Mouse (Mus musculus) heart, postnatal 0 days (tissue): Measurements from ENCODE around the gene Dus4l. TPM values are rescaled to one million over a fixed set of nuclear protein-coding genes. Genes with fewer than 3 reads are reported as not detected.

Source experiments
- ATAC-seq: fragments of 200-750 bp; cut with Nextera tagmentation; 2 replicates; pipeline ENCODE4 v1.8.0; 2017; ENCODE audit warnings: low read depth, moderate number of reproducible peaks, moderate library complexity; ENCODE audit not compliant: insufficient read depth
- DNase-seq: peaks from one replicate; pipeline ENCODE4 v3.0.0-alpha.2; 2016; ENCODE audit warnings: low spot score
- H3K27ac ChIP-seq: fragments of 300-500 bp; sonication (generic); 2 replicates; pipeline ENCODE4 v1.5.1; 2014; ENCODE audit warnings: low read depth, mild to moderate bottlenecking
- H3K27me3 ChIP-seq: fragments of 300-500 bp; sonication (generic); 2 replicates; pipeline ENCODE4 v1.6.1; 2014; ENCODE audit warnings: low read length, mixed read lengths; ENCODE audit not compliant: control insufficient read depth, insufficient read depth
- H3K36me3 ChIP-seq: fragments of 300-500 bp; sonication (generic); replicated peaks from 2 replicates; pipeline ENCODE4 v1.6.1; 2014; ENCODE audit warnings: low read length, mixed read lengths; ENCODE audit not compliant: control insufficient read depth, insufficient read depth
- H3K4me1 ChIP-seq: fragments of 300-500 bp; sonication (generic); 2 replicates; pipeline ENCODE4 v1.6.1; 2014; ENCODE audit warnings: antibody characterized with exemption; ENCODE audit not compliant: control insufficient read depth, insufficient read depth
- H3K4me2 ChIP-seq: fragments of 300-500 bp; sonication (generic); 2 replicates; pipeline ENCODE4 v1.6.1; 2014; ENCODE audit warnings: low read depth, mild to moderate bottlenecking, low read length, moderate library complexity
- H3K4me3 ChIP-seq: fragments of 300-500 bp; sonication (generic); 2 replicates; pipeline ENCODE4 v1.5.1; 2014; ENCODE audit warnings: low read depth, low read length
- H3K9ac ChIP-seq: fragments of 300-500 bp; sonication (generic); replicated peaks from 2 replicates; pipeline ENCODE4 v1.6.1; 2014; ENCODE audit warnings: low read depth, low read length, mixed read lengths
- H3K9me3 ChIP-seq: fragments of 300-500 bp; sonication (generic); replicated peaks from 2 replicates; pipeline ENCODE4 v1.6.1; 2016; ENCODE audit warnings: low read length; ENCODE audit not compliant: control insufficient read depth
- CTCF ChIP-seq: IDR thresholded peaks from 2 replicates; pipeline ENCODE4 v1.5.1; 2016; ENCODE audit warnings: antibody characterized with exemption, control low read depth, low read depth
- EP300 ChIP-seq: IDR thresholded peaks from 2 replicates; pipeline ENCODE4 v1.6.1; 2016; ENCODE audit warnings: antibody characterized with exemption, low read depth
- WGBS: fragments of 180-500 bp; shearing (Covaris S2); extraction: QIAGEN DNeasy Blood & Tissue Kit; methylation state at CpG from one replicate; pipeline ENCODE4 v1.1.7; 2014; 5-methylcytosine and 5-hydroxymethylcytosine counted together
- polyA plus RNA-seq: library from polyadenylated mRNA; unstranded; fragments of >200 nt; fragmentation: Nextera tagmentation; extraction: Ambion mirVana; gene quantifications from 2 replicates; pipeline ENCODE4 v1.2.1, GENCODE M21; 2015
- total RNA-seq: library from RNA; depleted of rRNA; stranded (reverse); fragments of >200 nt; gene quantifications from 2 replicates; pipeline ENCODE4 v1.2.3, GENCODE M21; 2014; ENCODE audit warnings: low replicate concordance

The Dus4l gene
- total and polyA plus RNA-seq, 2 experiments from 2014 or later = 3.2 to 7.7 TPM

DNA sequence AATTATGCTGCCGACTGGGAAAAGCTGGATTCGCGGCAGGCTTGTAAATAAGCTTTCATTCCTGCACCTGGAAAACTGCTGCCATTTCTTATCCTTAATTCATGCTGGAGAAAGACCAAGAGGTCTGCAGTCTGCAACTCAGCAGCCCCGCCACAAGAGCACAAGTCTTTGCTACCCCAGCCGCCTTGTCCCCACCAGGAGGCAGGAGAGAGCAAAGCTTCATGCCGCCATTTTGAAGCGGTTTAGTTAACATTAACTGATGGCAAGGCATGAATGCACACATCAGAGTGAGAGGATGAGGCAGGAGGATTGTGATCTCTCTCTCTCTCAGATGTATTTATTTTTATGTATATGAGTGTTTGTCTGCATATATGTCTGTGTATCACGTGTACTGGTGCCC, 34.5 kb downstream of the Dus4l start:
- 85% methylated on average over 8 of the region's 8 CpGs for WGBS

DNA sequence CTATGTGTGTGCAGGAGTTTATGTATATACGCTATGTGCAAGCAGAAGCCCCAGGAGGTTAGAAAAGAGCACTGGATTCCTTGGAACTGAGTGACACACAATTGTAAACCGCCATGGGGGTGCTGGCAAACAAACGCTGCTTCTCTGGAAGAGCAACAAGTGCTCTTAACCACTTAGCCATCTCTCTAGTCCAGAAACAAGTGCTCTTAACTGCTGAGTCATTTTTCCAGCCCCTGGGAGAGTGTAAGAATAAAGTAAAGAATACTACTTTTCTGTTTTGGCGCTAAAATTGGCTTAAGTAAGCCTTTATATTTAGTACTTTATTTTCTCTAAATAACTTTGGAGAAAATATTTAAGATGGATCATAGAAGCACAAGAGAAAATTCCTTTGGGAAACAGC, 41.3 kb downstream of the Dus4l start:
- 0 out of 2 replicates have a peak, but pooled peaks cover 4% of the 10 kb centered on the region for H3K9me3 ChIP-seq

More for the DNA sequence above, 34.5 kb downstream of the Dus4l start:
- Histone ChIP-seq H3K27ac (no peak overlapping the region), H3K9ac (no peak overlapping the region), H3K36me3 (peaks cover 20% of the 10 kb centered on the region; the same call in 1 of the 2 replicates), H3K27me3 (no peaks in the 10 kb centered on the region), H3K4me2 (no peak overlapping the region), H3K4me3 (no peak overlapping the region), H3K4me1 (peaks cover 3% of the 10 kb centered on the region; the same call in 1 of the 2 replicates), H3K9me3 (0 out of 2 replicates have a peak, but pooled peaks cover 4% of the 10 kb centered on the region)
- no peak for TF ChIP-seq CTCF
- DNase-seq (no peak), ATAC-seq (no peak)

DNA sequence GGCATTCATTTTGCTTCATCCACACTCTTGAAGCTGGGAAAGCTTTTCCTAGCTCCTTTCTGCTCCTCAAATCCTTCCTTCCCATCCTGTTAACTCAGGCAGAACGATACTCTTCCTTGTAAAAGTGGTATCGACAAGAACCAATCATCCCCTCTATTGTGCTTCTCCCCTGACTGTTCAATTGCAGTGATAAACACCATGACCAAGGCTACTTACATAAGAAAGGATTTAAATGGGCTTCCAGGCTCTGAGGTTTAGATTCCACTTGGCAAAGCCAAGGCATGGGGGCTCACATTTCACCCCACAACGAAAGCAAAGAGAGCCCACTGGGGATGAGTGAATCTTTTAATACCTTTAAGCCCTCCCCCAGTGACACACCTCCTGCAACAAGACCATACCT, 46.5 kb downstream of the Dus4l start:
- no peak overlapping the region for H3K4me2 ChIP-seq
- no peak overlapping the region for H3K9ac ChIP-seq
- H3K36me3 ChIP-seq = peaks cover 7% of the 10 kb centered on the region; the same call in 1 of the 2 replicates
- H3K27ac ChIP-seq = no peak overlapping the region
- TF ChIP-seq CTCF (no peak), EP300 (no peak)
- DNase-seq (no peak), ATAC-seq (no peak)
- H3K4me1 ChIP-seq = no peaks in the 10 kb centered on the region
- no peaks in the 10 kb centered on the region for H3K9me3 ChIP-seq
- no peaks in the 10 kb centered on the region for H3K27me3 ChIP-seq
- 49% methylated on average over 3 of the region's 3 CpGs for WGBS
- H3K4me3 ChIP-seq = no peak overlapping the region

More for the DNA sequence above, 41.3 kb downstream of the Dus4l start:
- no peak for TF ChIP-seq CTCF
- no peak for TF ChIP-seq EP300
- 71% methylated on average over 4 of the region's 4 CpGs for WGBS
- peaks cover 3% of the 10 kb centered on the region; the same call in 1 of the 2 replicates for H3K4me1 ChIP-seq
- no peak for DNase-seq
- H3K4me2 ChIP-seq = no peak overlapping the region
- ATAC-seq = no peak
- no peak overlapping the region for H3K4me3 ChIP-seq
- H3K9ac ChIP-seq = no peak overlapping the region
- H3K27me3 ChIP-seq = no peaks in the 10 kb centered on the region
- H3K36me3 ChIP-seq = peaks cover 12% of the 10 kb centered on the region; the same call in 1 of the 2 replicates
- no peak overlapping the region for H3K27ac ChIP-seq

DNA sequence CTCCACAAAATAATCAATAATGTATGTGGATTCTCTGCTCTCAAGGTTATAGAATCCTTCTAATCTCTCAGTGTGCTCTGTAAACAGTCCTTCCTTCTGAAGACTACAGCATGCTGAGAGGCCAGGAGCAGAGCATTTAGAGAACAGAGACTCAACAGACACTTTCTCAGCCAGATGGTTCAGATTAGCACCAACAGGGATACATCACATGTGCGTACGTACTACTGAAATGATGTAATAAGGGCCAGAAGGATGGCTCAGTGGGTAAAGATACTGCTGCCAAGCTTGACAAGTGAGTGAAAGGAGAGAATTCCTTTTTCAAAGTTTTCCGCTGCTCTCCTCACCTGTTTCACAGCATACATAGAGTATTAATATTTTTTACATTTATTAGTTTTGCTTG, 49.7 kb downstream of the Dus4l start:
- Histone ChIP-seq H3K4me2 (no peak overlapping the region), H3K4me3 (no peak overlapping the region), H3K4me1 (no peaks in the 10 kb centered on the region), H3K27me3 (no peaks in the 10 kb centered on the region), H3K9ac (no peak overlapping the region), H3K36me3 (peaks cover 3% of the 10 kb centered on the region; the same call in 1 of the 2 replicates), H3K27ac (no peak overlapping the region), H3K9me3 (no peaks in the 10 kb centered on the region)
- TF ChIP-seq EP300 (no peak), CTCF (no peak)
- DNase-seq (no peak), ATAC-seq (no peak)
- 87% methylated on average over 3 of the region's 3 CpGs for WGBS

GRCm38 (mm10) chr12:31603586-31603985, 51.0 kb downstream of the Dus4l start:
- Histone ChIP-seq H3K9me3 (no peaks in the 10 kb centered on the region), H3K27me3 (no peaks in the 10 kb centered on the region), H3K4me3 (no peak overlapping the region), H3K4me1 (no peaks in the 10 kb centered on the region), H3K4me2 (no peak overlapping the region), H3K27ac (no peak overlapping the region), H3K9ac (no peak overlapping the region), H3K36me3 (peaks cover 8% of the 10 kb centered on the region; the same call in 1 of the 2 replicates)
- TF ChIP-seq EP300 (no peak), CTCF (no peak)
- no peak for DNase-seq
- WGBS = 41% methylated on average over 6 of the region's 6 CpGs
- ATAC-seq = no peak

DNA sequence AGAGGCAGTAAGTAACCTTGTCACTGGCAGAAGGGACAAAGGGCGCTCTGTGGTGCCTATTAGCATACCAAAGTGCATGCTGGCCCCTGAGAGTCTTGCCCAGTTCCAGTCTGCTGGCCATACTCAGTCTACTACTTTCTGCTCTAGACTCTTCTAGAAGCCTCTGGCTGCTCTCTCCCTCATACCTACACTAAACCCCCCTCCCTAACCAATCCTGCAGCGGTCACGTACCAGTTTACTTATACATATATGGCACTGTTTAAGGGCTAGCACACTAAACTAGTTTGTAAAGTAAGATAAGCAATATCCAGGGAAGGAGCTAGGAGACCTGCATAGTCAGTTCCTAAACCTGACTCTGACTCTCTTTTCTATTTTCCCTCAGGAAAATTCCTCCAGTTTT, 60.3 kb downstream of the Dus4l start:
- peaks cover 8% of the 10 kb centered on the region; the same call in 1 of the 2 replicates for H3K36me3 ChIP-seq
- ATAC-seq (no peak), DNase-seq (no peak)
- H3K4me3 ChIP-seq = no peak overlapping the region
- WGBS = 95% methylated on average over 3 of the region's 3 CpGs
- H3K9ac ChIP-seq = no peak overlapping the region
- TF ChIP-seq CTCF (no peak), EP300 (no peak)
- H3K27me3 ChIP-seq = no peaks in the 10 kb centered on the region
- H3K4me2 ChIP-seq = no peak overlapping the region
- H3K27ac ChIP-seq = no peak overlapping the region
- H3K4me1 ChIP-seq = peaks cover 8% of the 10 kb centered on the region; the same call in 1 of the 2 replicates
- H3K9me3 ChIP-seq = no peaks in the 10 kb centered on the region
